Mouse (Mus musculus): ENCODE measurements around the gene Stxbp4.

The Stxbp4 gene

DNA sequence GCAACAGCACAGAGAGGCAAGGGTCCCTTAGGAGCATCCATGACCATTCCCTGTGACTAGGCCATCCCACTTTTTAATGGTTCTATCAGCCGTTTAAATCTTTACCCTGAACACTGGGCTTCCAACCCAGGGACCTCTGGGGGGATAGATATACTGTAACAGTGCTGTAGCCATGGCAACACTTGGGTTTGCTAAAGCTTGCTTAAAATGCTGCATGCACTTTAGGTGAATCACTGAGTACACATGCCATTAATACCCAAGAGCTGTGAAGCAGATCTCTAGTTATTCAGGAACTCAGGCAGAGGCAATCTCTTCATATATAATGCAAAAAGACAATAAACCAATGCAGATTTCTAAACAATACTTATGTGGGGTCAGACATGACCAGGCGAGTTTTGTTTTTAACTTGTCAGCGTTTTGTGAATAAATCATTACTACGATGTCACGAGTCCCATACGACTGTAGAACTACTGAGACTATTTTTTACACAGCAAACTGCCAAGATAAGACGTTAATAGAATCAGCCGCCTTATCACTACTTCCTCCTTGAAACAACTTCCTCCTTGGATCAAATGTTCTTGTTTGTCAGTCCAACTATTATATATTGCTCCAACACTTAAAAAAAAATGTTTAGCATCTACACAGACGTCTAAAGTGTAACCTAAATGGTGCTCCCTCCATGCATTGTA is 79.4 kb downstream of the Stxbp4 start:
- no peak for DNase-seq (ENCODE audit: low spot score in 2 of 2)

DNA sequence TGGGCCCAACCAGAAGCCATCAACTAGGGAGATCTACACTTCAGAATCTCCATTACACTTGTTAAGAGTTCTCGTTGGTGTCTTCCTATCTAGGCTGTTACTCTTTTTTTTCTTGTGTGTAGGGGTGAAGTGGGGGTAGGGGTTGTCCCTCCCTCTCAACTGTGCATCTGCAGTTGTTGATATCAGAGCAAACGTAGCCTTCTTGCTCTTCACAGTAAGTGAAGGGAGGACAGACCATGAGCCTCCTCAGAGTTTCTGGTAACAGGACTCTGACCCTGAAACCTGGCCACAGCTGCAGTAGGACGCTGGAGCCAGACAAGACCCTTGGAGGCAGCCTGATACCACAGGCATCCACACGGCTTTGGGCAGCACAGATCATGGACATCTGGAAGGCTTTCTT is 81.4 kb downstream of the Stxbp4 start:
- no peak for DNase-seq (ENCODE audit: low spot score in 2 of 2)

DNA sequence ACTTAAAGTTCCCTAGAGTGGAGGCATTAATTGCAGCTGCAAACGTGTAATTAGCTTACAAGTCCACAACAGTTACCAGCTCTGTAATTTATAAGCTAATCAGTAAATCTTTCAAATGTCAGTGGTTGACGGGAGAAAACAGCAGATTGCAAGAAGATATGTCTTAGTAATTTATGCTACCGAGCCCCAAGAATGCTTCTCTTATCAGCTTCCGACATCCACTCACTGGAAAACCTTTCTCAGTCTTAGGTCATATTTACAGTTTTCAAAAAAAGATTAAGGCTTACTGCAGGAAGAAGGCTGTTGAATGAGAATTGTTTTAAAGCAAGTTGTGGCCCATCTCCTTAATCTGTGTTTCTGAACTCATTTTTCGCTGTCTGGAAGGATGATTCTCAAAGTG is 83.9 kb downstream of the Stxbp4 start:
- no peak for DNase-seq (ENCODE audit: low spot score in 2 of 2)

DNA sequence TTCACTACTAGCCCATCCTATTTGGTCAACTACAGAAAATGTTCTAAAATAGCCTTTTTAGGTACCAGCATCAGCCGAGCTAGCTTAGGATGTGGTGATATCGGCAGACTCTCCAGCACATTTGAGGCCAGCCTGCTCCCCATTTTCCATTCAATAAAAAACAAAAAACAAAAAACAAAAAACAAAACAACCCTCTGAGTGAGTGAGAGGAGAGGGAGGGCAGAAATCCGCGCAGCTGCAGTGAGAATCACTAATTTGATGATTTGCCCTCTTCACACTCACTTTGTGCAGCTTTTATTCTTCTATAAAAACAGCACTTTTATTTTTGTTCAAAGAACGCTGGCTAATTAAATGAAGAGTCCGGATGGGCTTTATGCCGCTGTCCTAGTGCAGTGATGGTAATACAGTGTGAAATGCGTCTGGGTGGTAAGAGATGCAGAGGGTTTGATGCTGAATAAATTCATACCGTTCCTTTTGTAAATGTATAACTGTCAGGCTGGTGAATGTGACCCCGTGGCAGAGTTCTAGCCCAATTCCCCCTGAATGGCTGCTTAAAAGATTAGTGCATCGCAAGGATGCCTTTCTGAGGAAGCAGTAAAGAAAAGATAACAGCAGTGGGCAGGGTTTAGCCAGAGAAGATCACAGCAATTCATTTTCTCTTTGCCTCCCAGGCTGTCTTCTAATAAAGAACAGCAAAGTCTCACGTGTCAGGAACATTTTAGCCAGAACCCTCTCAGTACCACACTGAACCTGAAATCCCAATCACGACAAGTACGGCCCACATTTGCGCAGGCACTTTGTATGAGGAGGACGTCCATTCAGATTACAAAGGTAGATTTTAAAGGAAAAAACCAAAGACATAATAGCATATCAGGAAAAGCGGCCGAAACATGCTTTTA is 85.3 kb downstream of the Stxbp4 start:
- no peak for DNase-seq (ENCODE audit: low spot score in 2 of 2)

DNA sequence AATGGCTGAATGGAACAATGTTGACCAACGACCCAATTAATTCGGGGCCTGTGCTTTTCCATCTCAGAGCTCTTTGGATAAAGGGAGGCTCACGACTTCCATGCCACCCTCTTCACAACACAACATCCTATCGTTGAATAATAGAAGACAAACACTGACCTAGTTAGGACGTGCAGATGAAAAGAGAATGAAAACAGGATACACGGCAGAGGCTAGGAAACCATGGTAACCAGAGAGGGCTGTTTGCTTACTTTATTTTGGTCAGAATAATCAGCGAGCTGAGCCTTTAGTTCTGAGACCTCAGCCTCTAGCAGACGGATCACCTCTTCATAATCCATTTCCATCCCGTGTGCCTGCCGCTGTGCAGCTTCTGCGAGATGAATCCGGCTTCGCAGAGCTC is 89.3 kb downstream of the Stxbp4 start:
- DNase-seq (ENCODE audit: low spot score in 2 of 2): no peak

DNA sequence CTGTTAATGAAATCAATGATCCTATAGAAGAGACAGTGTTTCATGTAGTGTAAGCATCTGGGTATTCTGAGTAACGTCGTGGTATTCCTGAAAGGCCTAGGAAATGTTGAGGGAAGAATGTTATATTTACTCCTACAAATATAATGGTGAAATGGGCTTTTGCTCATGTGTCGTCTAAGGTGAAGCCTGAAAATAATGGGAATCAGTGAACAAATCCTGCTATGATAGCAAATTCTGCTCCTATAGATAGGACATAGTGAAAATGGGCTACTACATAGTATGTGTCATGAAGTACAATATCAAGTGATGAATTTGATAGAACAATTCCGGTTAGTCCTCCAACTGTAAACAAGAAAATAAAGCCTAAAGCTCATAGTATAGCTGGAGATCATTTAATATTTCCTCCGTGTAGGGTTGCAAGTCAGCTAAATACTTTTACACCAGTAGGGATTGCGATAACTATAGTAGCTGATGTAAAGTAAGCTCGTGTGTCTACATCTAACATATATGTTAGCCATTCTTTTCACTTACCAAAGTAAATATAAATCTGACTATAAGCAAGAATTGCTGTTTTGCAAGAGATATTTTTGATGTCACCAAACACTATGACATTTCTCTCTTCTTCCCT is 99.1 kb downstream of the Stxbp4 start:
- no peak for DNase-seq (ENCODE audit: low spot score in 2 of 2)

DNA sequence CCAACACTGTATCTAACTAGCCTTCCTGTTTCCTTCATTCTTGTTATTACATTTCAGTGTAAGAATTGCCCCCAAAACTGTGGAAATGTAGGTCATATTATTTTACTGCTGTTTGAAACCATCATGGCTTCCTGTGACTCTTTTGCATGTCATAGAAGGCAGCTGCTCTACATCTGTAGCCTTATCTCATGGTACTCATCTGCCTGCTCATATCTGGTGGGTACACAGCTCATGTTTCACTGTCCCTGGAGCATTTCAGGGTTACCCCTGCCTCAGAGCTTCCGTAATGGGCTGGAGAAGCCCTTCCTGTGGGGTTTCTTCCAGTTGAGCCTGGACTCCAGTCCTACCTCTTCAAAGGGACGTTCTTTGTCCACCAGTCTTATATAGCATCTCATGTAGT is 112.6 kb downstream of the Stxbp4 start:
- DNase-seq (ENCODE audit: low spot score in 2 of 2): no peak

DNA sequence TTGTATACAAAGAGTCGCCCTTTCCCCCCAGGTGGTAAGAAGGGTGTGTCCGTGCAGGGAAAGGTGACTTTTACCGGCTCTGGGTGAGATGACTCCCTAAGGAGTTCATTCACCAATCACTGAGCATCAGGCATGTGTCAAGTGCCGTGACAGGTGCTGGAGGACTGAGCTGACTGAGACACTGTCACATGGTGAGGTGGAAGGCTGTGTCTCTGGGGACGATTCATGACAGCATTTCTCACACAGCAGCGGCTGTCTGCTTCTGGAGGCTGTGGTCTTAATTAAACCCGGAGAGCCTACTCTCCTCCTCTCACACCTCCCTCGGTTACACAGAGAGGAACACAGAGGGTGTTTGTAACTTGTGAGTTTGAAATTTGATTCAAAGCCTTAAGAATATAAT is 116.8 kb downstream of the Stxbp4 start:
- no peak for DNase-seq (ENCODE audit: low spot score in 2 of 2)

DNA sequence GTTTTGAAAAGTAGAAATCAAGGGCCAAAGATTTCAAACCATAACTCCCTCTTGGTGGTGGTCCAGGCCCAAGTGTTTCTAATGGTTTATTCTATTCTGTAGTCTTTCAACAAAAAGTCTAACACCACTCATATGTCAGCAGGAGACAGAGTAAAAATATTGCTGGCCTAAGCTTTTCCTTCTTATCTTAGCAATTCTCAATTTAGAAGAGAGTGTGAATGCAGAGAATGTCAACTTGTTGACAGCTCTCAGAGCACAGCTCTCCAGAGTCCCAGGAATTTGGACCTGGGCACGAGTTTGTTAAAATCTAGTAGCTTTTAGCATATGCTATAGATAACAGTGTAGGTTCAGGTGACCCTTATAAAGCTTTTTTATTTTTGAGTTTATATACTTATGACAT is 120.1 kb downstream of the Stxbp4 start:
- DNase-seq (ENCODE audit: low spot score in 2 of 2): no peak

DNA sequence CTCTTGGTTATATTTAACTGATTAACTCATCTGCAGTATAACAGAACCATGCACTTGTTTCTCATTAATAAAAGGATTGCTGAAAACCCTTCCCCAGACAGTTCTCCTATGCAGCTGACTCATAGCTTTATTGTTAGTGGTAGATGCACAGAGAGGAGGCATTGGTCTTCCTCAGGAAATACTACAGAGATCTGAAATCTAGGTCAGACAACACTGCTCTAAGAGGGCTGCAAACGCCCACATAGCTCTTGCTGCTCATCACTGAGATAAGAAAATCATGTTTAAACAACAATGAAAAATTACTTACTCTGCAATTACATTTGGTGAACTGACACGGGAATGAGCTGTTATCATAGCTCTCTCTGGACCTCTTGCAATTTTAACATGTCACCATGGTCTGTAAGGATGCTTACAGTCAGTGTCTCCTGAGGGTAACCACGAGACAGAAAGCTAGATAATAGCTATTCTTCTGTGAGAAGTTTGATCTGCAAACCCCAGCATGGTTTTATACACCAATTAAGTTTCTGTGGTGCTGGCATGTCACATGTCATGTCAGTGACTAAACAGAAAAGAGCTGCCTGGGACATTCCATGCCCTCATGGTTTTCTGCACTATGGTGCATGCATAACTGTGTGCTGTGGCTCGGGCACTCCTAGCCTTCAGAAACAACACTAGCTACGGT is 125.2 kb downstream of the Stxbp4 start:
- no peak for DNase-seq (ENCODE audit: low spot score in 2 of 2)

DNA sequence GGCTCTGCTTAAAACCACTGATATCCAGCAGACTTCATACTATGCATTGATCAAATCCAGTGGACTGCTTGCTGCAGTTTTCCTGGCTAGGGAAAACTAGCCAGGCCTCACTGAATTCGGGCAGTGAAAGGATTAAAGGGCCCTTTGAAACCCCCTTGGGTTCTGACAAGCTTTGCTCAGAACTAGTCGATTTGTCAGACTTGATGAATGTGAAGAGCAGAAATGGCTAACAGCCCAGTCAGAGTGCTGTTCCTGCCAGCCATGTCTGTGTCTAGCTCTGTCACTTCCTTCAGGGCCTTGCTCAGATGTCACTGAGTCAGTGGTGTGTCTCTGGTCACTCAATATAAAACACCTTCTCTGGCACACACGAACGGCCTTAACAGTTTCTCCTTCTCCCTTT is 136.0 kb downstream of the Stxbp4 start:
- no peak for DNase-seq (ENCODE audit: low spot score in 2 of 2)

DNA sequence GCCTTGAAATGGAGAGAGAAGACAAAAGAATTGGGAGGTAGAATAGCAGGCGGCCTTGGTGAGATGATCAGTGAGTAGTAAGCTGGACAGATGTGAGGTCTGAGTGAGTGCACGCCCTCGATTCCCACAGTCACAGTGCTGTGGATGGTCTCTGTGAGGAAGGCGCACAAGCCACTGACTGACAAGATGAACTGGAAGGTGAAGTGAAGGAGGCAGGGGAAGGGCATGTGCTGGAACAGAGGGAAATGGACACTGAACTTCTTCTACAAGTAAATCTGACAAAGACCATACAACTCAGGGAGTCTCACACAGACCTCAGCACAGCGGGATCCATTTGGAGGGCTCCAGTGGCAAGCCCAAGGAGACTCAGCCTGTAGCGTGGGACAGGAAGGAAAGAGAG is 138.0 kb downstream of the Stxbp4 start:
- no peak for DNase-seq (ENCODE audit: low spot score in 2 of 2)

DNA sequence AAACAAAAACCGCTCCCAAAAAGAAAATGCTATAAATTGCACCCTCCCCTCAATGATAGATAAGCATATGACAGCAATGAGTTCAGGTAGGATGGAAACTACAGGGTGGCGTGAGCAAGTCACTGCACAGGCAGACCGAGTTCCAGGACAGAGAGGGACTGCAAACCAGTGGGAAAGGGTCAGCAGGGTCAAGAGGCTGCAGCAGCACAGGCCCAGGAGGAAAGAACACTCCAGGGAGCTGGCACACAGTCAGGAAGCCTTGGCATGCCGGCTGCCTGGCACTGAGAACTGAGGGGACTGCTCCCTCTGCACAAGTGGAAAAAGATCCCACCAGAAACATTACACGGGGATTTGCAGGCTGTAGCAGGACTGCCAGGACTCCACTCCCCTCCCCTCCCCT is 139.4 kb downstream of the Stxbp4 start:
- DNase-seq (ENCODE audit: low spot score in 2 of 2): no peak

DNA sequence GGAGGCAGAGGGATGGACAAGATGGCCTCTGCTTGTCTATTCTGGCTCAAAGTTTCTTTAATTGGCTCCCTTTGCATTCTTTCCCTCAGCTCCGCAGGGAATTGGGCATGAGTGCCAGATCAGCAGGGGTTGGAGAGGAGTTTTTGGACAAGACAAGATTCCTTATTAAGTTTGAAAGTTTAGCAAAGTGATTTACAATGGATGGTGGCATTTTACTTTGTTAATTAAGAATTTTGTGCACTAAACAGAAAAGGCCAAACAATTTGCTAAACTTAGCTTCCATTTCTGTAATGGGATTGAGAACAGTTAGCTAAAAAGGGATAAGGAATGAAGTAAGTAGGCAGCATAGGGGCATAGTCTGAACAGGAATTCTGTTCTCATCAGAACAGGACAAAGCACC is 142.9 kb downstream of the Stxbp4 start:
- DNase-seq (ENCODE audit: low spot score in 2 of 2): no peak

DNA sequence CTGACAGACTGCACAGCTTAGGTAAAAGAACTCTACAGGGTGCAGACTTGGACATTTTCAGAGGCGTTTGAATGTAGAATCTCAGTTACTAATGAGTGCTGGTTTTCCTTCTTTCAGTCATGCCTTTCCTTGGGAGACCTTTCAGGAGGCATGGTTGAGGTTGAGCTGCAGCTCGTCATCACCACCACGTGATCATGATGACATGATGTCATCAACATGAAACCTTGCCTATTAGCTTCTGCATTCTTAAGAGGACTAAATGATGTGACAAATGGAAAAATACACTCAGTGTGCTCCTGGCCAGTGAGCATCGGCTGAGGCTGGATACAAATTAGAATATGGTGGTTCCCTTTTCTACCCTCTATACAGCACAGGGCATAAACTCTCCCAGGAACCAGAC is 145.4 kb downstream of the Stxbp4 start:
- DNase-seq (ENCODE audit: low spot score in 2 of 2): no peak

DNA sequence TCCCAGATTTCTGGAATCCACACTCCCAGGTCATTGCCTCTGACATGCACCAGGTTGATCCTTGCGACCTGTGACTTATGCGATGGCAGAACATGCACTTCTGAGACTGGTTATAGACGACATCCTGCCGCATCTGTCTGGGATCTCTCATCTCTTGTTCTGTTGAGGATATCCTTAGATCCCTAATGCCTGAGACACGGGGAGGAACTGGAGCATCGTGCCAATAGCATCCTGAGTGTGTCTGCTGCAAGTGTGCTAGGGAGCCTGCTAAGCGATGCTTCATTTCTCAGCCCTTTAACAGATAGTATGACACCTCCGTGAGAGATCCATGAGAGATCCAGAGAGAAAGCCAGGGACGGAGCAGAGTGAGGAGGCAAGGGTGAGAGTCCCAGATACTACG is 148.7 kb downstream of the Stxbp4 start:
- no peak for DNase-seq (ENCODE audit: low spot score in 2 of 2)

DNA sequence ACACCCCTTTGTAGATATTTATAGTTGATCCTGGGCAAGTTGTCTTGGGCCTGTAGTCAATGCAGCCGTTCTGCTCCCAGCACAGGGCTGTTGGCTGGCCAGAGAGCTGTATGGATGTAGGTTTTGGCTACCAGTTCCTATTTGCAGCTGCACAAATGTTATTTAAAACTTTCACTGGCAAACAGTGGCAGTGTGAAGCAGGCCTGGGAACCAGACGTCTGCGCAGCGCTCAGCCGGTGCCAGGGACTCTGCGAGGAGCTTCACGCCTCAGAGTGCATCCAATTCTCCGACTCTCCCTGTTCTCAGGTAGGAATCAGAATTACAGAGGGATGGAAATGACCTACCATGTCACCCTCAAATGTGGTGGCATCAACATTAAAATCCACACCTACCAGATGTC is 150.2 kb downstream of the Stxbp4 start:
- DNase-seq (ENCODE audit: low spot score in 2 of 2): no peak

DNA sequence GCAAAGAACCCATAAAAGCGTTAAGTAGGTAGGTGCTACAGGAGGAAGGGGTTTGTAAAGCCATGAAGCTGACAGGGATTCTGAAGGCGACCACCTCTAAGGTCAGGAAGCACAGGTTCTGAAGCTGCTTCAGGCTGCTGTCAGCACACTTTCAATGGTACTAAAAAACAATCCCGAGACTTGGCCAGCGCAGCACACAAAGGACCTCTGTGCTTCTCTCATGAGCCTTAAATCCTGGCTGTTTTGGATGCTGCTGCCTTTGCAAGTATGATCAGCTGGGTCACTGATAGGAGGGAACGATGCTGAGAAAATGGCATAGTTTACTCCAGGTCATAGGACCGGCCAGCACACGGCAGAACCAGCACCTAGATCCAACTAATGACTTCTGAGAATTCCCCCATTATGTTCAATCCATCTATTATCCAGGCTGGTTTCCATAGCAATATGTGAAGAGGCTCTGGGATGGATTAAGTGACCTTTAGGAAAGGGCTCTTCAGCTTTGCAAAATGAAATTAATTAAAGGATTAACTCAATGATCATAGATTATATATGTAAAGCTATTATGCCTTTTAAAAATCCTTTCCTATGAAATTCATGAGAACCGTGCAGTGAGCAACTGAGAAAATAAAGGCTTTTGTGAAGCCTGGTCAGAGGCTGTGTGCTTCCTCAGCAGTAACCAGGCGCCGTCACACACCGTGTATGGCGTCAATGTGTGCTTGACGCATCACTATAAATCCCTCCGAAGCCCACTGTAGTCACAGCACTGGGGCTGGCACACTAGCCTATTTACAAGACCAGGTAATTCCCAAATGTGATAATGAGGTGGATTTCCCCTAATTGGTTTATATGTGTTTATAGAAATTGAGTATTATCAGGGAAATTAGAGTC is 152.9 kb downstream of the Stxbp4 start:
- no peak for DNase-seq (ENCODE audit: low spot score in 2 of 2)

DNA sequence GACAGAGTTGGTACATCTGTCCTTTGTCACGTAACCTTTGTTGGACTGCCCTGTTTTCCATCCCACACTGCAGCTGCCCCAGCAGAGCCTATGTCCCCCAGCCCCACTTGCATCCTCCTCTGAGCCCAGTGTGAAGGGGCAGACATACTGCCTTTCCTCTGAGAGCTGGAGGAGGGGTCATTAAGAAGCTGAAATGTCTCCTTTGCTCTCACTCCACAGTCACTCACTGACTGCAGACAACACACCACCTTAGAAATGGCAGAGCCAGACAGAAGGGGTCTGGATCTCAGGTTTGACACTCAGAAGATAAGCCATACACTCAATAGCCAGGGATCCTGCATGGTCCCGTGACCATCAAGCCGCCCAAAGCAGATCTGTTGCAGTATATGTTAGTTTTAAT is 154.1 kb downstream of the Stxbp4 start:
- no peak for DNase-seq (ENCODE audit: low spot score in 2 of 2)

DNA sequence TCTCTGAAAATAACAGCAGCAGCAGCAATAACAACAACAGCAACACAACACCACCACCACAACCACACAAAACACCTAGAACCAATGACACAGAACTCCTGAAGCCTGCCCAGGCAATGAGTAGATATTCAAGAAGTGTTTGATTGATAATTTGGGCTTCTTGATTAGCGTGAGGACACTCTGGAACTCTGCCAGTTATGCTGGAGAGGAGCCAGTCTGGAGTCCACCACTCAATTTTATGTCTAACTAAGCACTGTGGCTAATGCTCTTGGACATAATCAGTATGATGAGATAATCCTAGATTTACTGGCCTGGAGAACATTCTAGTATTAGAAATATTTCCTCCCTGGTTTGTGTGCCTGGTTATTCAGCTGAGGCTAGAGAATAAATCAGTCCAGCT is 156.1 kb downstream of the Stxbp4 start:
- no peak for DNase-seq (ENCODE audit: low spot score in 2 of 2)

DNA sequence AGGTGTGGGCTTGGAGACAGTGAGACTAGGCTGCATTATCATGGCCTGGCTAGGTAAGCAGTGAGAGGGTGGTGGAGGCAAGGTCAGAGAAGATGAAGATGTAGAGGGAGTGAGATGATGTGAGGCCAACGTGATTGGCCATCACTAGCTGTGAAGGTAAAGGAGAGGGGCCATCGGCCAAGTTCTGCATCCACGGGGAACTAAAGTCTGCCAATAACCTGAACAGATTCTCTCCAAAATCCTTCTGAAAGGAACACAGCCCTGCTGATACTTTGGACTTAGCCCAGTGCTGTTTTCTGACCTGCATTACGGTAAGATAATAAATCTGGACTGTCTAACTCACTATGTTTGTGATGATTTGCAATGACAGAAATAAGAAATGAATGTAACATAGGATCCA is 167.6 kb downstream of the Stxbp4 start:
- no peak for DNase-seq (ENCODE audit: low spot score in 2 of 2)
